Mouse (Mus musculus) kidney, embryonic 16.5 days (tissue): ENCODE data around the gene Tmem203. TPM values are rescaled to one million over a fixed set of nuclear protein-coding genes. Genes with fewer than 3 reads are reported as not detected.

Experiments
- ATAC-seq: fragments of 200-750 bp; cut with Nextera tagmentation; 2 replicates; pipeline ENCODE4 v1.8.0; 2017; ENCODE audit warnings: moderate TSS enrichment; ENCODE audit not compliant: low FRiP score, low TSS enrichment
- H3K27ac ChIP-seq: fragments of 300-500 bp; sonication (generic); 2 replicates; pipeline ENCODE4 v1.5.1; 2014; ENCODE audit warnings: low read length
- H3K27me3 ChIP-seq: fragments of 300-500 bp; sonication (generic); 2 replicates; pipeline ENCODE4 v1.6.1; 2014; ENCODE audit warnings: low read length, control low read depth, mixed read lengths; ENCODE audit not compliant: insufficient read depth
- H3K36me3 ChIP-seq: fragments of 300-500 bp; sonication (generic); 2 replicates; pipeline ENCODE4 v1.6.1; 2014; ENCODE audit warnings: low read length, control low read depth, mixed read lengths; ENCODE audit not compliant: insufficient read depth
- H3K4me1 ChIP-seq: fragments of 300-500 bp; sonication (generic); 2 replicates; pipeline ENCODE4 v1.6.1; 2014; ENCODE audit warnings: low read length, control low read depth, mixed read lengths; ENCODE audit not compliant: insufficient read depth
- H3K4me2 ChIP-seq: fragments of 300-500 bp; sonication (generic); replicated peaks from 2 replicates; pipeline ENCODE4 v1.6.1; 2014; ENCODE audit warnings: low read depth, low read length
- H3K4me3 ChIP-seq: fragments of 300-500 bp; sonication (generic); 2 replicates; pipeline ENCODE4 v1.5.1; 2014; ENCODE audit warnings: mild to moderate bottlenecking, low read length
- H3K9ac ChIP-seq: fragments of 300-500 bp; sonication (generic); replicated peaks from 2 replicates; pipeline ENCODE4 v1.6.1; 2014; ENCODE audit warnings: low read length
- H3K9me3 ChIP-seq: fragments of 300-500 bp; sonication (generic); 2 replicates; pipeline ENCODE4 v1.6.1; 2016; ENCODE audit warnings: low read length, control low read depth
- WGBS: fragments of 180-500 bp; shearing (Covaris S2); extraction: QIAGEN DNeasy Blood & Tissue Kit; methylation state at CpG from one replicate; pipeline ENCODE4 v1.1.7; 2014; 5-methylcytosine and 5-hydroxymethylcytosine counted together
- polyA plus RNA-seq: library from polyadenylated mRNA; unstranded; fragments of >200 nt; fragmentation: Nextera tagmentation; extraction: Ambion mirVana; gene quantifications from 2 replicates; pipeline ENCODE4 v1.2.1, GENCODE M21; 2015

Tmem203 gene
- polyA plus RNA-seq, 1 experiment from 2014 or later: 25.6 TPM

DNA sequence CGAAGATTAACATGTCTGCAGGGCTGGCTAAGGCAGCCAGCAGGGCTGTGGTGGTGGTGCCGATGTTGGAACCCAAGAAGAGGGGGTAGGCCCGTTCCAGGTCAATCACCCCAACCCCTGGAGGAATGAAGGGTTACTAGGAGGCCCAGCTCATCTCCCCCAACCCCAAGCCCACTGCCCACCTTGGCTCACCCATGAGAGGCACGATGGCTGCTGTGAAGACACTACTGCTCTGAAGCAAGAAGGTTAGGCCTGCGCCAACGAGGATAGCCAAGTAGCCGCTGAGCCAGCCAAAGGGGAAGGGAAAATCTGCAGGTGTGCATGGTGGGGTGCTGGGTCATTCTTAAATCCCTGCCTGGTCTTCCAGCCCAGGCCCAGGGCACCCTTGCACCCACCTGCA is 24.7 kb upstream of the Tmem203 start:
- no peak overlapping the region for H3K9ac ChIP-seq
- no peak for ATAC-seq
- H3K9me3 ChIP-seq: no peaks in the 10 kb centered on the region
- H3K27ac ChIP-seq: no peak overlapping the region
- no peaks in the 10 kb centered on the region for H3K27me3 ChIP-seq
- no peak overlapping the region for H3K4me2 ChIP-seq
- H3K4me1 ChIP-seq: peaks cover 16% of the 10 kb centered on the region
- no peaks in the 10 kb centered on the region for H3K36me3 ChIP-seq
- 90% methylated on average over 7 of the region's 7 CpGs for whole genome bisulfite sequencing
- no peak overlapping the region for H3K4me3 ChIP-seq

DNA sequence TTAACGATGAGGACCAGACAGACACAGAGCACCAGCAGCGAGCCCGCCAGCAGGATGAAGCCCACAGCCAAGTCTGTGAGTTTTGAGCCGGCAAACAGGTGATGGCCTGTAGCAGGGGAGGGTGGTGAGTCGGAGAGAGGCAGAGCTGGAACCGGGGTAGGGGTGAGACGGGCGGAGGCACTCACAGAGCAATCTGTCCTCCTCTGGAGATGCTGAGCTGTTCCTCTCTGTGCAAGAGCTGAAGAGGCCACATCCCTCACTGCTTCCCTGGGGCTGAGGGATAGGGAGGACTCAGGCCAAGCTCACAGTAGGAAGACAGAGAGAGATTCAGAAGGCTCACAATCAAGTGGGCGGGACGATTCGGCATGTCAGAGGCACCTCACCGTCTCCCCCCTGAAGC is 24.2 kb upstream of the Tmem203 start:
- peaks cover 12% of the 10 kb centered on the region for H3K4me1 ChIP-seq
- WGBS: 61% methylated on average over 12 of the region's 12 CpGs
- no peak overlapping the region for H3K4me3 ChIP-seq
- H3K27ac ChIP-seq: no peak overlapping the region
- H3K36me3 ChIP-seq: no peaks in the 10 kb centered on the region
- no peak overlapping the region for H3K9ac ChIP-seq
- no peak overlapping the region for H3K4me2 ChIP-seq
- no peaks in the 10 kb centered on the region for H3K9me3 ChIP-seq
- H3K27me3 ChIP-seq: no peaks in the 10 kb centered on the region
- ATAC-seq: no peak

DNA sequence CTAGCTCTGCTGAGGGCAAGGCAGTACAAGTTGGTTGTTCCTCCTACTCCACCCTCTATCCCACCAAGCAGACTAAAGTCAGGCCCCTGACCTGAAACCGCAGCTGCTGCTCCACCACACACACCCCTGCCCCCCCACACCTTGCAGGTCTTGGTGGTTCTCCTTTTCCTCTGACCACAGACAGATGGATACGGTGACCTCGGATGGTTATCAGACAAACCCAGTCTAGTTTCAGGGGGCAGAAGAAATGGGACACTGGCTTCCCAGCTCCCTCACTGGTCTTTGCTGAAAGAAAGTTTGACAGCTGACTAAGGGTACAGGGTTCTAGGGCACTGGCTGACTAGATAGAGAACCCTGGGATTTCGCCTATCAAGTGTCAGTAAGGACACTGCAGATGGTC is 21.8 kb upstream of the Tmem203 start:
- no peaks in the 10 kb centered on the region for H3K36me3 ChIP-seq
- no peak overlapping the region for H3K27ac ChIP-seq
- peaks cover 6% of the 10 kb centered on the region for H3K4me1 ChIP-seq
- H3K4me2 ChIP-seq: no peak overlapping the region
- H3K27me3 ChIP-seq: no peaks in the 10 kb centered on the region
- H3K4me3 ChIP-seq: no peak overlapping the region
- H3K9me3 ChIP-seq: no peaks in the 10 kb centered on the region
- H3K9ac ChIP-seq: no peak overlapping the region
- no peak for ATAC-seq
- 78% methylated on average over 4 of the region's 4 CpGs for WGBS

DNA sequence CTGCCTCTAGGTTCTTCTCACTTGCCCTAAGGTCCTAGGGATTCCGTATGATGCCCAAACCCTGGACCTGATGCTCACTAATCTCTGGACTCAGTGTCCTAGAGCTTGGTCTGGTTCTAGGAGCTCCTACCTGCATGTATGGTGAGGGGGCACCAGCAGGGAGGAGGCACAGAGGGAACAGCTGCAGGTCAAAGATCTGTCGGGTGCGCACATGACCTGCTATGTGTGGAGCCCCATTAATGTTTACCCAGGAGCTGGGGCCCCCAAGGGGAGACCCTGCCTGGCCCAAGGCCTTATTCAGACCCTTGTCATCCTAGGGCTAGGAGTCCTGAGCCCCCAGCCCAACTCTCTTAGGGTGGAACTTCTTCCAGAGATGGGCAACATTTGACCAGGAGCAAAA is 21.2 kb upstream of the Tmem203 start, which contains the start of gene Slc34a3:
Slc34a3 (minus strand) TSS at position 315 of the 400 bp plus-strand sequence.
- Histone ChIP-seq H3K36me3 (no peaks in the 10 kb centered on the region), H3K4me2 (no peak within 1 kb of the TSS), H3K9ac (no peak within 1 kb of the TSS), H3K27me3 (no peaks in the 10 kb centered on the region), H3K4me1 (0 out of 2 replicates have a peak, but pooled peaks cover under 1% of the 10 kb centered on the region), H3K4me3 (no peak within 1 kb of the TSS), H3K27ac (peak within 1 kb of the TSS; percentile 61; the same call in 1 of the 2 replicates), H3K9me3 (no peaks in the 10 kb centered on the region)
- WGBS: 74% methylated on average over 3 of the region's 3 CpGs
- ATAC-seq: no peak

DNA sequence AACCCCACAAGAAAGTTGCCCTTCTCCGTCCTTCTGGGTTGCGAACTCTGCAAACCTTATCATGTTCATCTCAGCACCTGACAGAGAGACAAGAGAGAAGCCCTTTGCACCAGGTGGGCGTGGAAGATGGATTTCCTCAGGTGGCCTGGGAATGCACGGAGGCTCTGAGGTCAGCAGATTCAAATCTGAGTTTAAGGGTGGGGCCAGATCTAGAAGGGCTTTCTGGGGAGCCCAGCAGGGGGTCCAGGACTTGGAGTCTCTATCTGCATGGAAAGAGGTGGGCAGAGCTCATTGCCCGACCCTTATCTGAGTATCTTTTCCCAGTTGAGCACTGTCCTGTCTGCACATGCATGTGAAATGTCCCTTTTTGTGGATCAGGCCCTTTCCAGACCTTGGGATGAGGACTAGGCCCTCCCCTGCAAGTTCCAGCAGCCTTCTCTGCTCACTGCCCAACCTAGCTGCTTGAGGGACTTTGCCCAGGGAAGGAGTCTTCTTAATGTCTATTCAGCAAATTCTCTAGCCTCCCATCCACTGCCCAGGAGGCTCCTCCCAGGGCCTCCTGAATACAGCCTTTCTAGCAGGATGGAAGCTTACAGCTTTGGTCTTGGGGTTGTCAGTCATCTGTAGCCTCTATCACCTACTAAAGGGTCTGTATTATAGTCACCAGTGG is 20.6 kb upstream of the Tmem203 start:
- peak overlapping the region; percentile 61; the same call in 1 of the 2 replicates for H3K27ac ChIP-seq
- H3K4me1 ChIP-seq: no peaks in the 10 kb centered on the region
- H3K27me3 ChIP-seq: no peaks in the 10 kb centered on the region
- H3K9ac ChIP-seq: no peak overlapping the region
- no peak overlapping the region for H3K4me3 ChIP-seq
- no peak overlapping the region for H3K4me2 ChIP-seq
- no peaks in the 10 kb centered on the region for H3K36me3 ChIP-seq
- WGBS: 71% methylated on average over 5 of the region's 5 CpGs
- 0 out of 2 replicates have a peak, but pooled peaks have one; percentile 16 for ATAC-seq
- no peaks in the 10 kb centered on the region for H3K9me3 ChIP-seq

DNA sequence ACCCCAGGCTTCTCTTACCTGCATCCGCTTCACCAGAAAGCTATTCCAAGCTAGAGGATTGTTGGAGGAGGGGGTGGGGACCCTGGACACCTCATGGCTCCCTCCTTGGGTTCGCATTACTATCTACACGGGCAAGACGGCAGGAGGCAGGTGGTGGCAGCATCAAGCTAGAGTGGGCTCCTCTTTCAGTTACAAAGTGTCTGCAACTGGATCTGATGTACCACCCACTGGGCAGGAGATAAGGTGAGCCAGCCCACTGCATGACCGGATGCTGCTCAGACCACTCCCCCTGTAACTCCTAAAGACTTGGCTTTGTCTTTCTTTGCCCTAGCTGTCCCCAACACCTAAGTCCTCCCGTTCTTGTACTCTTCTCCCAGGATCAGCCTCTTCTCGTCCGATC is 18.6 kb upstream of the Tmem203 start, which contains the start of gene Rnf224:
Rnf224 (minus strand) TSS at position 174 of the 400 bp plus-strand sequence.
- Histone ChIP-seq H3K9me3 (no peaks in the 10 kb centered on the region), H3K27me3 (peaks cover 5% of the 10 kb centered on the region), H3K9ac (no peak within 1 kb of the TSS), H3K4me1 (peaks cover 12% of the 10 kb centered on the region), H3K27ac (no peak within 1 kb of the TSS), H3K4me2 (no peak within 1 kb of the TSS), H3K4me3 (no peak within 1 kb of the TSS), H3K36me3 (no peaks in the 10 kb centered on the region)
- ATAC-seq: no peak
- 34% methylated on average over 8 of the region's 8 CpGs for WGBS

DNA sequence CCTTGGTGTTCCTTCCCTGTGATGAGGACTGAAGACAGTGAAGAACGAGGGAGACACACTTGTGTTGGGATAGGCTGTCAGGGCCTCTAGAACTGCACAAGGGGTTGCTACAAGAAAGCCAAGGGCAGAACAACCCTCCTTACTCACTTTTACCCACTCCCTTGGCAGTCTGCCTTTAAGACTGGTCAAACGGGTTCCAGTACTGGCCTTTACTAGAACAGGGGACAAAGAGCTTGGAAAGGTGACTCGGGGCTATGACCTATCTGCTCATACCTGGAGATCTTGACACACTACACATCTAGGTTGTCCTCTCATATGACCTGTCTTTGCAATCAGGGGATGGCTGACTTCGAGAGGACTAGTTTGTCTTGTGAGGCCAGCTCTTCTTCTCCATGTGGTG is 17.7 kb upstream of the Tmem203 start:
- H3K27ac ChIP-seq: peak overlapping the region; percentile 45; the same call in 1 of the 2 replicates
- no peak for ATAC-seq

DNA sequence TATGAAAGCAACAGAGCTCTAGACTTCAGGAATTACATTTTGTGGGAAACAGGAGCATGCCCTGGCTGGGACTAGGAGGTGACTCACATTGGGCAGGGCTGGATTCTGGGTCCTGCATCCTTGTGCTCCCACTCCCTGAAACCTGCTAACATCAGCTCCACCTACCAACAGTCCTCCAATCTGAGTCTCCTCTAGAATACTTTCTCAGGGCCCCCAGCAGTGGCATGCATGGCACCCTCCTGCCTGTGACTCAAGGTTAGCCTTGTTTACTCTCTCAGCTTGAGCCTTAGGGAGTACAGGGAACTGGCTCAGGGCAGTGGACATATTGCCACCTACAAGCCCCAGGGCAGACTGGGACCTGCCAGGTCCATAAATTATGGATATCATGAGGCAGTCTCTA is 17.1 kb upstream of the Tmem203 start:
- peaks cover 19% of the 10 kb centered on the region for H3K27me3 ChIP-seq
- ATAC-seq: no peak
- no peak overlapping the region for H3K9ac ChIP-seq
- no peaks in the 10 kb centered on the region for H3K9me3 ChIP-seq
- no peak overlapping the region for H3K4me2 ChIP-seq
- H3K27ac ChIP-seq: peak overlapping the region; percentile 45; the same call in 1 of the 2 replicates
- H3K36me3 ChIP-seq: no peaks in the 10 kb centered on the region
- peaks cover 26% of the 10 kb centered on the region for H3K4me1 ChIP-seq
- no peak overlapping the region for H3K4me3 ChIP-seq

More for the DNA sequence above, 17.7 kb upstream of the Tmem203 start:
- Histone ChIP-seq H3K9me3 (no peaks in the 10 kb centered on the region), H3K27me3 (peaks cover 13% of the 10 kb centered on the region), H3K4me2 (no peak overlapping the region), H3K4me1 (peaks cover 21% of the 10 kb centered on the region), H3K36me3 (no peaks in the 10 kb centered on the region), H3K4me3 (no peak overlapping the region), H3K9ac (no peak overlapping the region)
- 60% methylated on average over 4 of the region's 4 CpGs for WGBS

DNA sequence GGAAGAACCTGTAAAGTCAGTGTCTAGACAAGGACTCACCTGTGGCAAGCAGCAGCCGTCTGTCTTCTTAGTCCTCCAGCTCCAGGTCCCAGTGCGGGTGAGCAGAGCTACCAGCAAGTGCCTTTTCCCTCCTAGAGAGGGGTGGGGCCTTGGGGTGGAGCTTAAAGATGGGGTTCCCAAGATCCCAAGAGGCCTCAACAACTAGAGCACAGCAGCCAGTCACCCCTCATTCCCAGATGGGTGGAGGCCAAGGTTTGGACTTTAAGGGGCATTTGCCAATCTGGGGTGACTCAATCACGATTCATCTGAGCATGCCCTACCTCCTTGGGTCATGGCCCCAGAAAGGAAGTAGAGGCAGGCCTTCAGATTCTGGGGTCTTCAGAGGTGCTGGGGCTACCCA is 15.5 kb upstream of the Tmem203 start:
- no peak overlapping the region for H3K27ac ChIP-seq
- H3K9me3 ChIP-seq: no peaks in the 10 kb centered on the region
- no peak overlapping the region for H3K9ac ChIP-seq
- ATAC-seq: no peak
- no peaks in the 10 kb centered on the region for H3K36me3 ChIP-seq
- 86% methylated on average over 3 of the region's 3 CpGs for WGBS
- H3K27me3 ChIP-seq: peaks cover 20% of the 10 kb centered on the region
- no peak overlapping the region for H3K4me3 ChIP-seq
- H3K4me1 ChIP-seq: peaks cover 26% of the 10 kb centered on the region
- H3K4me2 ChIP-seq: no peak overlapping the region

DNA sequence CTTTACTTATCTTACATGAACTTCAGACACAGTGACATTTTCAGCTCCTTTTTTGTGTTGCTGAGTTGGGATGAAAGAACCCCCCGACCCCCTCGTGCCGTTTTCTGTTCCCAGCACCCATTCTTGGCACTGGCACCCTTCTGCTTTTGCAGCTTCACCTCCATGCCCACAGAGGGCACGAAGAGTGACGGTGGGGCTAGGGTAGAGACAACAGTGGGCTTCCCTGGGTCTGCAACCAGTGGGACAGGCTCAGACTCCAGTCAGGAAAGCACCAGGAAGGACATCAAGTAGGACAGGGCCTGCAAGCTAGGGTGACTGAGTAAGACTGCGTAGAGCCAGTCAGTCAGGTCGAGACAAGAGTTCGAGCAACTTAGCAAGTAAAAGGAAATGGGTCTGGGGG is 14.9 kb upstream of the Tmem203 start:
- WGBS: 51% methylated on average over 8 of the region's 8 CpGs
- ATAC-seq: peak; percentile 12
- no peaks in the 10 kb centered on the region for H3K9me3 ChIP-seq
- peak overlapping the region; percentile 97 for H3K4me2 ChIP-seq
- 0 out of 2 replicates have a peak, but pooled peaks cover under 1% of the 10 kb centered on the region for H3K36me3 ChIP-seq
- peaks cover 26% of the 10 kb centered on the region for H3K4me1 ChIP-seq
- H3K27ac ChIP-seq: peak overlapping the region; percentile 56
- H3K4me3 ChIP-seq: peak overlapping the region; percentile 63
- H3K9ac ChIP-seq: peak overlapping the region; percentile 55
- H3K27me3 ChIP-seq: peaks cover 20% of the 10 kb centered on the region
